Mouse (Mus musculus) heart, embryonic 15.5 days (tissue): Measurements from ENCODE around the gene Asxl1. TPM values are rescaled to one million over a fixed set of nuclear protein-coding genes. Genes with fewer than 3 reads are reported as not detected.
A peak's percentile ranks its signal among the peaks of the same experiment; 100 is the strongest.

Experiments
- ATAC-seq: fragments of 200-750 bp; cut with Nextera tagmentation; replicated peaks from 2 replicates; pipeline ENCODE4 v1.8.0; 2017; ENCODE audit warnings: low read depth, moderate TSS enrichment; ENCODE audit not compliant: insufficient number of reproducible peaks, insufficient read depth, low FRiP score
- H3K27ac ChIP-seq: fragments of 300-500 bp; sonication (generic); 2 replicates; pipeline ENCODE4 v1.5.1; 2015; ENCODE audit warnings: mild to moderate bottlenecking, inconsistent platforms
- H3K27me3 ChIP-seq: fragments of 300-500 bp; sonication (generic); 2 replicates; pipeline ENCODE4 v1.6.1; 2015; ENCODE audit warnings: inconsistent platforms
- H3K36me3 ChIP-seq: fragments of 300-500 bp; sonication (generic); 2 replicates; pipeline ENCODE4 v1.6.1; 2015; ENCODE audit warnings: mild to moderate bottlenecking, inconsistent platforms
- H3K4me1 ChIP-seq: fragments of 300-500 bp; sonication (generic); replicated peaks from 2 replicates; pipeline ENCODE4 v1.6.1; 2015; ENCODE audit warnings: inconsistent platforms
- H3K4me2 ChIP-seq: fragments of 300-500 bp; sonication (generic); 2 replicates; pipeline ENCODE4 v1.6.1; 2015; ENCODE audit warnings: inconsistent platforms, mild to moderate bottlenecking, moderate library complexity
- H3K4me3 ChIP-seq: fragments of 300-500 bp; sonication (generic); 2 replicates; pipeline ENCODE4 v1.5.1; 2015; ENCODE audit warnings: mild to moderate bottlenecking, inconsistent platforms
- H3K9ac ChIP-seq: fragments of 300-500 bp; sonication (generic); 2 replicates; pipeline ENCODE4 v1.6.1; 2015; ENCODE audit warnings: mild to moderate bottlenecking, inconsistent platforms
- H3K9me3 ChIP-seq: fragments of 300-500 bp; sonication (generic); replicated peaks from 2 replicates; pipeline ENCODE4 v1.6.1; 2016; ENCODE audit warnings: inconsistent platforms
- WGBS: fragments of 180-500 bp; shearing (Covaris S2); methylation state at CpG from one replicate; pipeline ENCODE4 v1.1.7; 2015; ENCODE audit warnings: mixed read lengths; 5-methylcytosine and 5-hydroxymethylcytosine counted together
- polyA plus RNA-seq: library from polyadenylated mRNA; unstranded; fragments of >200 nt; fragmentation: Nextera tagmentation; extraction: Ambion mirVana; gene quantifications from 2 replicates; pipeline ENCODE4 v1.2.1, GENCODE M21; 2015

Gene Asxl1
- 9.8 and 12.5 TPM in 2 replicates for polyA plus RNA-seq

DNA sequence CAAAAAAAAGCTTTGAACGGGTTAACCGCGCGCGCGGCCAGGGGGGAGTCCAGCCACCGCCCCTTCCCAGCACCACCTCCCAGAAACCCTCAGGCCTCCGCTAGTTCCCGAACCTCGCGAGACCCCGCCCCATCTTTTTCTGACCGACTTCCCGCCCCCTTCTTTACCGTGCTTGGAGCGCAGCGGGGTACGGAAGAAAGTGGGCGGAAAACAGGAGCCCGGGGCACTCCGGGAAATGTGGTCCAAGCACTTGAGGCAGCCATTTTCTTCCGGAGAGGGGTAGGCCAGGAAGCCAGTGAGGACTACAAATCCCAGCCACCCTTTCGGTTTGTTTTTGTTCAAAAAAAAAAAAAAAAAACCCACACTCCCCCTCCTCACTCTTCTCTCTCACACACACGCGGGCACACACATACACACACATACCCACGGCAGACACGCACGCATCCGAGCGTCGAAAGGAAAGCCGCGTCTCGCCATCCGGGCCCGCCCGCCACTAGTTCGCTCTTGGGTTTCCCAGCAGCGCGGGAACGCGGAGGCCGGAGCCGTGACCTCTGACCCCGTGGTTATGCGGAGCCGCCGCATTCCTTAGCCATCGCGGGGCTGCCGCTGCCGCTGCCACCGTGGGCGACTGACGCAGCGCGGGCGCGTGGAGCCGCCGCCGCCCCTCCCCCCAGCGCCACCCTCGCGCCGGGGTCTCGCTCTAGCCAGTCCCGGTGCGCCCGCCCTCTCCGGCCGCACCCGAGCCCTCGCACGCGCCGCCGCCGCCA lies at the start of gene Asxl1:
Gene Asxl1, plus strand, starts transcription at position 376 of the 767 bp plus-strand sequence.
- peaks cover 32% of the 10 kb centered on the region for H3K4me1 ChIP-seq
- no peaks in the 10 kb centered on the region for H3K27me3 ChIP-seq
- H3K9me3 ChIP-seq, result no peaks in the 10 kb centered on the region
- peaks cover 6% of the 10 kb centered on the region; the same call in 1 of the 2 replicates for H3K36me3 ChIP-seq
- H3K4me3 ChIP-seq, result peak within 1 kb of the TSS; percentile 72
- ATAC-seq, result peak; percentile 95
- peak within 1 kb of the TSS; percentile 76 for H3K4me2 ChIP-seq
- peak within 1 kb of the TSS; percentile 100 for H3K27ac ChIP-seq
- under 1% methylated on average over 70 of the region's 79 CpGs for WGBS
- H3K9ac ChIP-seq, result peak within 1 kb of the TSS; percentile 96

DNA sequence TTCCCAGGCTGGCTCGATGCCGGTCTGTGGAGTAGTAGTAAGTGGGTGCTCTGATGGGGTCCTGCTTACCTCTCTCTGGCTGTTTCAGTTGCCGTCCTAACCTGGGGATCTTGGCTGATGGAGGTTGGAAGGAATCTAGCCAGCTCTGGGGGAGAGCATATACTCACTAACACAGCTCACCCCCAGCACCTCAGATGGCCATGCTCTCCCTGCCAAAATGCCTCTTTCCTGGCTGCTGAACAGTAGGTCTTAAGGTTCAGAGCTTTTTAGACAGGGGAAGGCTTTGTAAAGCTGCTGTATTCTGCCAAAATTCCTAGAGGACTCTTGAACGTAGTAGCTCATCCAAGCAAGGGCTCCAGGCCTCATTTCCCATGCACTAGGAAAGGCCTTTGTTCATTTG lies 47.9 kb upstream of the Asxl1 start:
- Histone ChIP-seq H3K9me3 (no peaks in the 10 kb centered on the region), H3K36me3 (no peaks in the 10 kb centered on the region), H3K4me2 (no peak overlapping the region), H3K4me1 (peaks cover 6% of the 10 kb centered on the region; the same call in 1 of the 2 replicates), H3K27ac (no peak overlapping the region), H3K4me3 (no peak overlapping the region), H3K27me3 (no peaks in the 10 kb centered on the region), H3K9ac (no peak overlapping the region)
- WGBS, result 74% methylated on average over 4 of the region's 4 CpGs
- no peak for ATAC-seq

DNA sequence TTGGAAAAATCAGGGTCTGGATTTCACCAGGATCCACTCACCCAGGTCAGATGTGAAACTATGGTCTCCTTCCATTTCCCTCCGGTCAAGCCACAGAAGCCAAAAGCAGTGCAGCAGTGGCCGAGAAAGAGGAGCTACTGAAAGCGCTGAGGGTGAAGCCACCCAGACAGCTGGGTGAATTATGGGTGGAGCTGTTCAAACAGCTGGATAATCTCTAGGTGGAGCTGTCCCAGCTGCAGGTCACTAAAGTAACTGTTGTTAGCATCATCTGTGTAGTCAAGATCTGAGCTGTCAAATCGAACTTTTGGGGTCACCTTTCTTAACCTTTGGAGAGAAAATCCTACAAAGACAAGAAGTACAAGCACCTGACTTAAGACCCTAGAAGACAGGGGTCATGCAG lies 47.2 kb upstream of the Asxl1 start:
- Histone ChIP-seq H3K9me3 (no peaks in the 10 kb centered on the region), H3K4me2 (no peak overlapping the region), H3K27ac (no peak overlapping the region), H3K27me3 (no peaks in the 10 kb centered on the region), H3K36me3 (no peaks in the 10 kb centered on the region), H3K9ac (no peak overlapping the region), H3K4me3 (no peak overlapping the region), H3K4me1 (peaks cover 6% of the 10 kb centered on the region; the same call in 1 of the 2 replicates)
- no peak for ATAC-seq
- WGBS, result 65% methylated on average over 4 of the region's 4 CpGs

DNA sequence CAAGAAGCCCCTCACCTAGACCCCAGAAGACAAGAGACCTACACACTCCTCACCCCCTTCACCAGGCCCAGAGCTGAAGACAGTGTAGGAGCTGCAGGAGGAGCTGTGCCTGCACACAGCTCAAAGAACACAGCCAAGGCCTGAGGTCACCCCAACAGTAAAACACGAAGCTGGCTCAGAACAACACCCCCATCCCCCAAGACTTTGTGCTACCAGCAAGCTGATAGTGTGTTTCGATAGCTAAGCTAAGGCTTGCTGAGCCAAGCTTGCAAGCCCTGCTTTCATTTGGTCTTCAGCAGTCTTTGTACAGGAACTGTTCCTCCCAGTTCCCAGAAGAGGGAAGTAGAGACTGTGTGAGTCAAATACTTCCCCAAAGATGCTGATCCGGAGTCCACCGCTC lies 46.8 kb upstream of the Asxl1 start:
- no peak overlapping the region for H3K4me2 ChIP-seq
- no peak overlapping the region for H3K9ac ChIP-seq
- WGBS, result 58% methylated on average over 4 of the region's 4 CpGs
- no peak overlapping the region for H3K4me3 ChIP-seq
- peaks cover 6% of the 10 kb centered on the region; the same call in 1 of the 2 replicates for H3K4me1 ChIP-seq
- H3K27ac ChIP-seq, result no peak overlapping the region
- H3K27me3 ChIP-seq, result no peaks in the 10 kb centered on the region
- H3K9me3 ChIP-seq, result no peaks in the 10 kb centered on the region
- no peaks in the 10 kb centered on the region for H3K36me3 ChIP-seq
- 0 out of 2 replicates have a peak, but pooled peaks have one; percentile 22 for ATAC-seq

DNA sequence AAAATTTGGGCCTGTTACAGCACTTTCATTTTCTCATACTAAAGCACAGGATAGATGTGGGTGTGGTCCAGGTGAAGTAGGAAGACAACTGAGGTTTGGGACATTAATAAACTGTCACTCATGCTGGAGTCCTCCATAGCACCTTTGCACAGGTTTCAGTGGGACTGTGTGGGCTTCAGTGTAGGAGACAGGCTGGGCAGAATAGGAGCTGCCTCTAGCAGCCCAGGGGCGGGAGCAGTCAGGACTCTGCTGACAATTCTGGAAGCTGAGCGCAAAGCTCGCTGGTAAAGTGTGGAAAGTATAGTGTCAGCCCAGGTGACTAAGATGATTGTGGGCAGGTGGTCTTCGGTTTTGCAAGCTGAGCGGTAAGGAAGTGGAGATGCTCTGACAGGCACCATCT lies 44.5 kb upstream of the Asxl1 start:
- 85% methylated on average over 5 of the region's 5 CpGs for WGBS
- Histone ChIP-seq H3K9ac (no peak overlapping the region), H3K4me2 (no peak overlapping the region), H3K27me3 (no peaks in the 10 kb centered on the region), H3K36me3 (no peaks in the 10 kb centered on the region), H3K9me3 (no peaks in the 10 kb centered on the region), H3K27ac (no peak overlapping the region), H3K4me1 (peaks cover 11% of the 10 kb centered on the region), H3K4me3 (no peak overlapping the region)
- no peak for ATAC-seq

DNA sequence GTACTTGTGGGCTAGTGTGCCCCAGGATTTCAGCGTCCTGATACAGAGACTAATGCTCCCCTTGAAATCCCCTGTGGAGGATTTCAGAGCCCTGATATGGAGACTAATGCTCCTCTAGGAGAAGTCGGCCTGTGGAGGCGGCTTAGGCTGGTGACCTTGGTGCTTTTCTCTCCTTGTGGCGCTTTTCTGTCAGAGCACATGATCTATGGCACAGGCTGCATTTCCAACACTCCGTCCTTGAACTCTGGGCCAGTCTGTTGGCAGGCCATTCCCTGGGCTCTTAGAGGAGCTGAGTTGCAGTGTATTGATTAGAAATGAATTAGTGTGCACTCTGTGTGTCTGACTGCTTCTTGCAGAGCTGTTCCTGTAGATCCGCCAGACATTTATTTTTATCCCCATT lies 40.4 kb upstream of the Asxl1 start:
- Histone ChIP-seq H3K4me2 (no peak overlapping the region), H3K27ac (peak overlapping the region; percentile 82), H3K4me3 (no peak overlapping the region), H3K4me1 (peaks cover 7% of the 10 kb centered on the region), H3K27me3 (no peaks in the 10 kb centered on the region), H3K9me3 (no peaks in the 10 kb centered on the region), H3K36me3 (no peaks in the 10 kb centered on the region), H3K9ac (no peak overlapping the region)
- 46% methylated on average over 6 of the region's 6 CpGs for WGBS
- no peak; the same call in 1 of the 2 replicates for ATAC-seq

DNA sequence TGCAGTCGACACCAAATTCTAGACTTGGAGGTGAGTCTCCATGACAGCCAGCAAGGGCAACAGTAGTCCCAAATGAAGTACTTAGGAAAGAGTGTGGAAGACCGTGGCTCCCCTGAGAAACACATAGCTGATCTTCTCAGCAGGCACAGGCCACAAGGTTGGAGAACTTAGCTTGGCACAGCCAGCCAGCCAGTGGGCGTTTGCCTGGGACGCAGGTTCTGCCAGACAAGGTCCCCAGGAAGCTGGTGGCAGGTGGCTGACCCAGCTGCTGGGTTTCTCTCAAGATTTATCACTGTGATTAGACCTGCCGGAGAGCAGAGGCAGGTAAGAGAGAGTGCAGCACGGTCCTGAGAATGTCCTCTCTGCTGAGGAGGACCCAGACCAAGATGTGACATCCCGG lies 37.0 kb upstream of the Asxl1 start:
- Histone ChIP-seq H3K27me3 (no peaks in the 10 kb centered on the region), H3K36me3 (no peaks in the 10 kb centered on the region), H3K4me2 (no peak overlapping the region), H3K9ac (no peak overlapping the region), H3K27ac (no peak overlapping the region), H3K9me3 (no peaks in the 10 kb centered on the region), H3K4me3 (no peak overlapping the region), H3K4me1 (peaks cover 8% of the 10 kb centered on the region)
- no peak for ATAC-seq
- 77% methylated on average over 7 of the region's 7 CpGs for WGBS

DNA sequence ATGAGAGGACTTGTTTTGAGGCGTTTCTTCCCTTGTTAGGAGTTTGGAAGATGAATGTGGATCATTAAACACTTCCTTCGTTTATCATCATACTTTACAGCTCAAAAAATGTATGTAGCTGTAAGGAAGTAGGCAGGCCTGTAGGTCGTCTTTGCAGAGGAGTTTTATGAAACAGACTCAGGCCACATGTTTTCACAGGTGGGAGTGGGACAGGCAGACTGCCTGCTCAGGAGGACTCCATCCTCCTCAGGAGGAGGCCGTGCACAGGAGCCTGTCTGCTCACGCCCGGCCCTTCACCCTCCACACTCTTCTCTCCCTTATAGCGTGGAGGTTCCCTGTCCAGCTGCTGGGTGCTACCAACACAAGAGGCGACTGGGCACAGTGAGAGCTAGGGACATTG lies 36.5 kb upstream of the Asxl1 start:
- 79% methylated on average over 8 of the region's 8 CpGs for WGBS
- Histone ChIP-seq H3K9me3 (no peaks in the 10 kb centered on the region), H3K4me2 (no peak overlapping the region), H3K4me1 (peaks cover 8% of the 10 kb centered on the region), H3K4me3 (no peak overlapping the region), H3K27ac (no peak overlapping the region), H3K36me3 (no peaks in the 10 kb centered on the region), H3K27me3 (no peaks in the 10 kb centered on the region), H3K9ac (no peak overlapping the region)
- no peak for ATAC-seq

- no peak overlapping the region for H3K9ac ChIP-seq
- WGBS, result 69% methylated on average over 6 of the region's 6 CpGs
- no peaks in the 10 kb centered on the region for H3K36me3 ChIP-seq
- H3K27me3 ChIP-seq, result no peaks in the 10 kb centered on the region
- no peaks in the 10 kb centered on the region for H3K9me3 ChIP-seq
- no peak overlapping the region for H3K27ac ChIP-seq
- no peak overlapping the region for H3K4me2 ChIP-seq
- no peak for ATAC-seq
- peaks cover 5% of the 10 kb centered on the region for H3K4me1 ChIP-seq
- H3K4me3 ChIP-seq, result no peak overlapping the region
These were observed 35.4 kb upstream of the Asxl1 start for GRCm38 (mm10) chr2:153310228-153310627.

DNA sequence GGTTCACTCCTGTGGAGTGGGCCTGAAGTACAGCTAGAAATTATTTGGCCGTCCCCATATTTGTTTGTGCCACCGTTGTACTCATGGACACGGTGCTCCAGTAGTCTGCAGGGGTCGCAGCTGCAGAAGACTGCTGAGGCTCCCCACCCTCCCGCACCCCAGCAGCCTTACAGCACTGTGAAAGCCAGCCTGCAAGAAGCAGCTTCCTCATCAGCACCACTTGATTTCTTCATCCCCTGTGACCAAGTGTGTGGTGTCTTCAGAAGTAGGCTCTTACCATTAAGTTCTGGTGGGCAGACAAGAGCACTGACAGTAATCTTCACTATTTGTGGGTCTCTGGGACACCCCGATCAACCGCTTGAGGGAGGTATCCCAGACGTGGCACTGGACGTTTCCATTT lies 32.7 kb upstream of the Asxl1 start:
- H3K4me3 ChIP-seq, result no peak overlapping the region
- 92% methylated on average over 9 of the region's 9 CpGs for WGBS
- ATAC-seq, result no peak
- no peak overlapping the region for H3K9ac ChIP-seq
- H3K27ac ChIP-seq, result no peak overlapping the region
- no peak overlapping the region for H3K4me2 ChIP-seq
- no peaks in the 10 kb centered on the region for H3K9me3 ChIP-seq
- H3K36me3 ChIP-seq, result peaks cover 15% of the 10 kb centered on the region
- H3K4me1 ChIP-seq, result 0 out of 2 replicates have a peak, but pooled peaks cover 2% of the 10 kb centered on the region
- H3K27me3 ChIP-seq, result no peaks in the 10 kb centered on the region

- Histone ChIP-seq H3K9ac (no peak overlapping the region), H3K4me2 (no peak overlapping the region), H3K36me3 (peaks cover 47% of the 10 kb centered on the region), H3K27me3 (no peaks in the 10 kb centered on the region), H3K9me3 (no peaks in the 10 kb centered on the region), H3K4me1 (peaks cover 3% of the 10 kb centered on the region; the same call in 1 of the 2 replicates), H3K27ac (no peak overlapping the region), H3K4me3 (no peak overlapping the region)
- 93% methylated on average over 4 of the region's 4 CpGs for WGBS
- no peak for ATAC-seq
These were observed 27.2 kb upstream of the Asxl1 start for GRCm38 (mm10) chr2:153318408-153318807.
